8 mouse cellular contexts compared by ENCODE assay signal in genomic region chr9:108832390-108833108, GRCm38 (mm10). TPM values are rescaled to one million over a fixed set of nuclear protein-coding genes. Genes with fewer than 3 reads are reported as not detected.
DNase-seq lines count a peak whose midpoint lies in the region; ATAC-seq and TF ChIP-seq lines count a peak whose summit lies in the region.

No protein-coding gene starts in this region.

- H3K4me2 ChIP-seq in hindbrain, postnatal 0 days (ENCODE audit: low read depth, low read length), result peak overlapping the region; percentile 68

- no peak overlapping the region for H3K9ac ChIP-seq in hindbrain, postnatal 0 days (replicated peaks; ENCODE audit: low read length)

- peaks cover 25% of the 10 kb centered on the region for H3K4me1 ChIP-seq in hindbrain, postnatal 0 days (ENCODE audit: insufficient read depth, low read length)

- TF ChIP-seq CTCF in hindbrain, postnatal 0 days (IDR thresholded peaks at IDR 0.05; ENCODE audit: low read depth), result 0 out of 2 replicates have a peak, but pooled peaks have one; percentile 1

- peak overlapping the region; percentile 31 for H3K4me3 ChIP-seq in hindbrain, postnatal 0 days (ENCODE audit: low read length)

- H3K36me3 ChIP-seq in hindbrain, postnatal 0 days (ENCODE audit: insufficient read depth, low read length), result peaks cover 49% of the 10 kb centered on the region

- H3K9me3 ChIP-seq in hindbrain, postnatal 0 days (ENCODE audit: low read length), result no peaks in the 10 kb centered on the region

- H3K27ac ChIP-seq in hindbrain, postnatal 0 days, result no peak overlapping the region

- WGBS in hindbrain, postnatal 0 days, result 7% methylated on average over 46 of the region's 46 CpGs

- ATAC-seq in activated CD4-positive, CD25-positive, alpha-beta regulatory T cell, adult 4 months, result peak; percentile 87
- ATAC-seq in hindbrain, postnatal 0 days, result peak; percentile 91
- peak; percentile 84 for ATAC-seq in megakaryocyte, adult 5-6 weeks (ENCODE audit: poor library complexity, severe bottlenecking)

- peak; percentile 98 for DNase-seq in embryo, embryonic 10 days (ENCODE audit: low spot score)
- DNase-seq in gastrocnemius, adult 8-10 months (ENCODE audit: low spot score in 2 of 2), result peak; percentile 81 to 85
- peak; percentile 90 for DNase-seq in hindbrain, postnatal 0 days (ENCODE audit: low spot score)
- DNase-seq in left cerebral cortex, adult 9 months (ENCODE audit: low spot score in 2 of 2), result peak; percentile 74 to 76
- DNase-seq in retina, postnatal 7 days (ENCODE audit: low read depth, low spot score), result peak; percentile 84
- peak; percentile 87 to 88 for DNase-seq in urinary bladder, adult 18-20 months (ENCODE audit: low spot score in 2 of 2)

- no peaks in the 10 kb centered on the region; the same call in 1 of the 2 replicates for H3K27me3 ChIP-seq in hindbrain, postnatal 0 days (ENCODE audit: insufficient read depth, low read length)

RNA-seq across cellular contexts. Expression of gene Celsr3, which starts 6.4 kb away (rescaled TPM):
- polyA plus RNA-seq in activated CD4-positive, CD25-positive, alpha-beta regulatory T cell, adult 4 months (2017; shearing (Covaris generic)), result not detected
- under 1 TPM in 1 of 4 experiments, not detected in 3; 0.05 TPM for total RNA-seq in gastrocnemius, adult 8-10 months (2022)
- 49.2 and 86.4 TPM in 2 replicates for total RNA-seq in hindbrain, postnatal 0 days (2014; rRNA removed)
- 5.8 and 7.8 TPM in 2 replicates for polyA plus RNA-seq in hindbrain, postnatal 0 days (2015; fragmentation: Nextera tagmentation; extraction: Ambion mirVana)
- 3.9 and 5.7 TPM in 2 replicates for total RNA-seq in megakaryocyte, adult 5-6 weeks (2015)
- 2.4 and 3.3 TPM in 2 replicates for total RNA-seq in megakaryocyte, adult 5-6 weeks (2017)

RNA-seq across cellular contexts. Expression of gene Slc26a6, which starts 20.5 kb away (rescaled TPM):
- polyA plus RNA-seq in activated CD4-positive, CD25-positive, alpha-beta regulatory T cell, adult 4 months (2017; shearing (Covaris generic)), result 1 to 10 TPM; 6.0 to 9.3 TPM
- 10 to 100 TPM; 14.6 to 25.3 (median 16.4) TPM for total RNA-seq in gastrocnemius, adult 8-10 months (2022)
- 30.3 and 31.8 TPM in 2 replicates for total RNA-seq in hindbrain, postnatal 0 days (2014; rRNA removed)
- polyA plus RNA-seq in hindbrain, postnatal 0 days (2015; fragmentation: Nextera tagmentation; extraction: Ambion mirVana), result 20.0 and 21.3 TPM in 2 replicates
- 10.0 and 14.2 TPM in 2 replicates for total RNA-seq in megakaryocyte, adult 5-6 weeks (2015)
- 2.7 and 4.5 TPM in 2 replicates for total RNA-seq in megakaryocyte, adult 5-6 weeks (2017)

RNA-seq across cellular contexts. Expression of gene Nckipsd, which starts 24.4 kb away (rescaled TPM):
- 1 to 10 TPM; 3.9 to 7.3 TPM for polyA plus RNA-seq in activated CD4-positive, CD25-positive, alpha-beta regulatory T cell, adult 4 months (2017; shearing (Covaris generic))
- 1 to 10 TPM; 3.6 to 4.9 (median 4.2) TPM for total RNA-seq in gastrocnemius, adult 8-10 months (2022)
- total RNA-seq in hindbrain, postnatal 0 days (2014; rRNA removed), result 33.6 and 72.6 TPM in 2 replicates
- 22.8 and 23.5 TPM in 2 replicates for polyA plus RNA-seq in hindbrain, postnatal 0 days (2015; fragmentation: Nextera tagmentation; extraction: Ambion mirVana)
- total RNA-seq in megakaryocyte, adult 5-6 weeks (2015), result 13.9 and 19.3 TPM in 2 replicates
- 11.5 and 14.8 TPM in 2 replicates for total RNA-seq in megakaryocyte, adult 5-6 weeks (2017)

RNA-seq across cellular contexts. Expression of gene Ip6k2, which starts 49.0 kb away (rescaled TPM):
- 10 to 100 TPM; 13.2 to 15.8 TPM for polyA plus RNA-seq in activated CD4-positive, CD25-positive, alpha-beta regulatory T cell, adult 4 months (2017; shearing (Covaris generic))
- 10 to 100 TPM; 12.0 to 15.8 (median 14.2) TPM for total RNA-seq in gastrocnemius, adult 8-10 months (2022)
- 122 and 126 TPM in 2 replicates for total RNA-seq in hindbrain, postnatal 0 days (2014; rRNA removed)
- 187 and 189 TPM in 2 replicates for polyA plus RNA-seq in hindbrain, postnatal 0 days (2015; fragmentation: Nextera tagmentation; extraction: Ambion mirVana)
- total RNA-seq in megakaryocyte, adult 5-6 weeks (2015), result 10.6 and 15.8 TPM in 2 replicates
- total RNA-seq in megakaryocyte, adult 5-6 weeks (2017), result 30.6 and 35.4 TPM in 2 replicates
